Mouse (Mus musculus) limb, embryonic 10.5 days (tissue): ENCODE data around the gene Ankrd40. TPM values are rescaled to one million over a fixed set of nuclear protein-coding genes. Genes with fewer than 3 reads are reported as not detected.
A peak's percentile ranks its signal among the peaks of the same experiment; 100 is the strongest.

Experiments used
- DNase-seq: peaks from one replicate; pipeline ENCODE4 v3.0.0-alpha.2; 2017; ENCODE audit warnings: low spot score
- H3K27ac ChIP-seq: fragments of 300-500 bp; sonication (generic); 2 replicates; pipeline ENCODE4 v1.5.1; 2016; ENCODE audit warnings: mild to moderate bottlenecking
- H3K27me3 ChIP-seq: fragments of 300-500 bp; sonication (generic); 2 replicates; pipeline ENCODE4 v1.6.1; 2016; ENCODE audit warnings: low read depth, mild to moderate bottlenecking; ENCODE audit not compliant: poor library complexity, severe bottlenecking
- H3K36me3 ChIP-seq: fragments of 300-500 bp; sonication (generic); 2 replicates; pipeline ENCODE4 v1.6.1; 2016; ENCODE audit warnings: mild to moderate bottlenecking, moderate library complexity
- H3K4me1 ChIP-seq: fragments of 300-500 bp; sonication (generic); 2 replicates; pipeline ENCODE4 v1.6.1; 2016
- H3K4me3 ChIP-seq: fragments of 300-500 bp; sonication (generic); 2 replicates; pipeline ENCODE4 v1.5.1; 2016; ENCODE audit warnings: mild to moderate bottlenecking, moderate library complexity
- H3K9me3 ChIP-seq: fragments of 300-500 bp; sonication (generic); replicated peaks from 2 replicates; pipeline ENCODE4 v1.6.1; 2016; ENCODE audit warnings: mild to moderate bottlenecking
- WGBS: fragments of 180-500 bp; shearing (Covaris S2); methylation state at CpG from one replicate; pipeline ENCODE4 v1.1.7; 2016; 5-methylcytosine and 5-hydroxymethylcytosine counted together
- polyA plus RNA-seq: library from polyadenylated mRNA; unstranded; fragments of >200 nt; fragmentation: Nextera tagmentation; extraction: Ambion mirVana; gene quantifications from 2 replicates; pipeline ENCODE4 v1.2.1, GENCODE M21; 2016

The Ankrd40 gene
- polyA plus RNA-seq, result 18.1 and 21.3 TPM in 2 replicates

- DNase-seq, result peak; percentile 94
- WGBS, result under 1% methylated on average over 78 of the region's 78 CpGs
- peak within 1 kb of the TSS; percentile 99 for H3K27ac ChIP-seq
- H3K27me3 ChIP-seq, result no peaks in the 10 kb centered on the region
- H3K4me3 ChIP-seq, result peak within 1 kb of the TSS; percentile 88
- peaks cover 35% of the 10 kb centered on the region for H3K4me1 ChIP-seq
- no peaks in the 10 kb centered on the region for H3K9me3 ChIP-seq
- H3K36me3 ChIP-seq, result peaks cover 4% of the 10 kb centered on the region; the same call in 1 of the 2 replicates
Observed at GRCm38 (mm10) chr11:94327693-94328643, at the start of gene Ankrd40. Ankrd40 (plus strand) TSS chr11:94328001.

- 84% methylated on average over 11 of the region's 11 CpGs for WGBS
- peaks cover 37% of the 10 kb centered on the region for H3K36me3 ChIP-seq
- no peak for DNase-seq
- no peak within 1 kb of the TSS for H3K4me3 ChIP-seq
- no peak within 1 kb of the TSS for H3K27ac ChIP-seq
- H3K27me3 ChIP-seq, result no peaks in the 10 kb centered on the region
- peaks cover 16% of the 10 kb centered on the region; the same call in 1 of the 2 replicates for H3K4me1 ChIP-seq
- H3K9me3 ChIP-seq, result no peaks in the 10 kb centered on the region
Observed at GRCm38 (mm10) chr11:94281199-94282181, 46.3 kb upstream of the Ankrd40 start, which contains the start of gene Gm21885. Gm21885 (plus strand) TSS chr11:94281873.

- H3K4me3 ChIP-seq, result no peak overlapping the region
- no peaks in the 10 kb centered on the region for H3K9me3 ChIP-seq
- no peaks in the 10 kb centered on the region for H3K27me3 ChIP-seq
- DNase-seq, result no peak
- WGBS, result 67% methylated on average over 5 of the region's 5 CpGs
- H3K36me3 ChIP-seq, result peaks cover 45% of the 10 kb centered on the region
- peaks cover 9% of the 10 kb centered on the region; the same call in 1 of the 2 replicates for H3K4me1 ChIP-seq
- H3K27ac ChIP-seq, result no peak overlapping the region
Observed at GRCm38 (mm10) chr11:94282291-94282690, 45.5 kb upstream of the Ankrd40 start.

GRCm38 (mm10) chr11:94283536-94284099 lies 44.2 kb upstream of the Ankrd40 start:
- no peaks in the 10 kb centered on the region for H3K9me3 ChIP-seq
- H3K27ac ChIP-seq, result no peak overlapping the region
- peaks cover 7% of the 10 kb centered on the region; the same call in 1 of the 2 replicates for H3K4me1 ChIP-seq
- WGBS, result 95% methylated on average over 6 of the region's 6 CpGs
- no peaks in the 10 kb centered on the region for H3K27me3 ChIP-seq
- H3K4me3 ChIP-seq, result no peak overlapping the region
- H3K36me3 ChIP-seq, result peaks cover 58% of the 10 kb centered on the region
- no peak for DNase-seq

GRCm38 (mm10) chr11:94285886-94286574 lies 41.8 kb upstream of the Ankrd40 start:
- WGBS, result 94% methylated on average over 11 of the region's 11 CpGs
- Histone ChIP-seq H3K36me3 (peaks cover 82% of the 10 kb centered on the region), H3K27ac (no peak overlapping the region), H3K4me1 (no peaks in the 10 kb centered on the region), H3K4me3 (no peak overlapping the region), H3K9me3 (no peaks in the 10 kb centered on the region), H3K27me3 (no peaks in the 10 kb centered on the region)
- DNase-seq, result no peak

- whole genome bisulfite sequencing, result 93% methylated on average over 5 of the region's 5 CpGs
- Histone ChIP-seq H3K27ac (no peak overlapping the region), H3K4me3 (no peak overlapping the region), H3K36me3 (peaks cover 93% of the 10 kb centered on the region), H3K27me3 (no peaks in the 10 kb centered on the region), H3K9me3 (no peaks in the 10 kb centered on the region), H3K4me1 (no peaks in the 10 kb centered on the region)
- DNase-seq, result no peak
Observed at GRCm38 (mm10) chr11:94287105-94287504, 40.7 kb upstream of the Ankrd40 start.

- H3K4me3 ChIP-seq, result no peak overlapping the region
- peaks cover 100% of the 10 kb centered on the region for H3K36me3 ChIP-seq
- no peaks in the 10 kb centered on the region for H3K27me3 ChIP-seq
- no peak overlapping the region for H3K27ac ChIP-seq
- H3K4me1 ChIP-seq, result no peaks in the 10 kb centered on the region
- H3K9me3 ChIP-seq, result no peaks in the 10 kb centered on the region
- DNase-seq, result no peak
- WGBS, result 92% methylated on average over 10 of the region's 10 CpGs
Observed at GRCm38 (mm10) chr11:94290062-94290740, 37.6 kb upstream of the Ankrd40 start.

GRCm38 (mm10) chr11:94294996-94295845 lies 32.6 kb upstream of the Ankrd40 start:
- WGBS, result 88% methylated on average over 9 of the region's 9 CpGs

GRCm38 (mm10) chr11:94312733-94313132 lies 15.1 kb upstream of the Ankrd40 start:
- Histone ChIP-seq H3K4me1 (peaks cover 13% of the 10 kb centered on the region), H3K4me3 (no peak overlapping the region)
- 95% methylated on average over 1 of the region's 1 CpGs for WGBS

More at GRCm38 (mm10) chr11:94294996-94295845, 32.6 kb upstream of the Ankrd40 start:
- DNase-seq, result no peak
- Histone ChIP-seq H3K36me3 (peaks cover 100% of the 10 kb centered on the region), H3K27me3 (no peaks in the 10 kb centered on the region), H3K27ac (no peak overlapping the region), H3K4me3 (no peak overlapping the region), H3K4me1 (no peaks in the 10 kb centered on the region), H3K9me3 (no peaks in the 10 kb centered on the region)

GRCm38 (mm10) chr11:94314098-94314652 lies 13.6 kb upstream of the Ankrd40 start:
- no peak for DNase-seq
- Histone ChIP-seq H3K36me3 (peaks cover 43% of the 10 kb centered on the region), H3K27ac (no peak overlapping the region), H3K4me1 (peaks cover 16% of the 10 kb centered on the region), H3K9me3 (no peaks in the 10 kb centered on the region), H3K27me3 (no peaks in the 10 kb centered on the region), H3K4me3 (no peak overlapping the region)
- 92% methylated on average over 2 of the region's 2 CpGs for WGBS

More at GRCm38 (mm10) chr11:94312733-94313132, 15.1 kb upstream of the Ankrd40 start:
- H3K9me3 ChIP-seq, result no peaks in the 10 kb centered on the region
- DNase-seq, result no peak
- H3K27me3 ChIP-seq, result no peaks in the 10 kb centered on the region
- no peak overlapping the region for H3K27ac ChIP-seq
- peaks cover 44% of the 10 kb centered on the region for H3K36me3 ChIP-seq
